Mouse (Mus musculus): ENCODE measurements at regions not wholly inside any gene's neighbourhood (a gene's known extent, or its start where the extent isn't known, plus 50 kb on each side); places are given as distances from the start of the nearest gene placed in this dataset.

GRCm38 (mm10) chr12:60820979-60821378 is 702.0 kb upstream of the Lrfn5 start:
- DNase-seq: peak in 1 of 2 experiments; percentile 2
